Mouse (Mus musculus) lung, postnatal 25 days (tissue): ENCODE measurements at regions not wholly inside any gene's neighbourhood (a gene's known extent, or its start where the extent isn't known, plus 50 kb on each side); places are given as distances from the start of the nearest gene placed in this dataset.
A peak's percentile ranks its signal among the peaks of the same experiment; 100 is the strongest.

ENCODE experiments used
- DNase-seq: peaks from one replicate; pipeline ENCODE4 v3.0.0; 2022; ENCODE audit warnings: low spot score

DNA sequence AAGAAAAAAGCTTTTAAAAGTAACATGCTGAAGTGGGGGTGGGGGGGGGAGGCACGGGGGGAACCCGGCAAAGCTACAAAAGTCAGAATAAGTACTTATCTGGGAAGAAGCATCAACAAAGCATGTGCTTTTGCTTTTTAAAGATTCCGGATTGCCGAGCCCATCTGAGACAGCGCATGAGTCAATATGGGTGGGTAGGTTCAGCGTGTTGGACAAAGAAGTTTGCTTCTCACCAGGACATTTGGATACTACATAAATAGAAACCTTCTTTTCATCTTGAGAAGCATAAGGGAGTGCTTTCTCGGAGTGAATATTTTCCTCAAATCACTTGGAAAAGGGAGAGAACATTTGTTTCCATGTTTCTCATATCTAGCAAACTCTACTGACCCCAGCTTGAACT lies 414.1 kb downstream of the Klf5 start:
- DNase-seq = no peak

DNA sequence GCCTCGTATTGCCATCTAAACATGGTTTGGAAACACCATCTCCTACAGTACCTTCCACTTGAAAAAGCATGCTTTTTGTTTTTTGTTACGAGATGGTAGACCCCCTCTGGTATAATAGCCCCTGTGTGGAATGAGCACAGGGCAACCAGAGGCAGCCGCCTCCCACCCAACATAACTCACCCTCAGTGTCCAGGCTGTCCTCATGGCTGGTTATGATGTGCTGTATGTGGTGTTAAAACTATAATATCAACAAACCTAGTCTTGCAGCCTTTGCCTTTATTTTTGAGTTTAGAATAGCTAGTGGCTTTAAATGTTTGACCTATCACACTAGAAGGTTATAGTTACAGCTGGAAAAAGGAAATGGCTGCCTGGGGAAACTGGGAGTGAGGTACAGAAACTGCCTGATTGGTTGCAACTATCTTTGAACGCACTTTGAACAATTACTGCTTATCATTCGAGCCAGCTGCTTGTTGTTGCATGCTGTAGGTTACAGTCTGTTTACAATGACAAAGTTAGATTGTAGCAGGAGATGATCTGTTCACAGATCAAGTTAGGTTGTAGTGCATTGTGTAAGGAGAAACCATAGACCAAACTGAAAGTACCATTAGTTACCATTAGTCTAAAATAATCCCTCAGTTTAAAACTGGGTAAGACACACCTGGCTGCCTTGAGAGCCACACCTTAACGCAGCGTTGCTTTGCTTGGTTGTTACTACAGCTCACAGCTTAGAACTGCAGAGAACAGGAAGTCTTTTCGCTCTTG lies 414.8 kb downstream of the Klf5 start:
- DNase-seq = no peak

DNA sequence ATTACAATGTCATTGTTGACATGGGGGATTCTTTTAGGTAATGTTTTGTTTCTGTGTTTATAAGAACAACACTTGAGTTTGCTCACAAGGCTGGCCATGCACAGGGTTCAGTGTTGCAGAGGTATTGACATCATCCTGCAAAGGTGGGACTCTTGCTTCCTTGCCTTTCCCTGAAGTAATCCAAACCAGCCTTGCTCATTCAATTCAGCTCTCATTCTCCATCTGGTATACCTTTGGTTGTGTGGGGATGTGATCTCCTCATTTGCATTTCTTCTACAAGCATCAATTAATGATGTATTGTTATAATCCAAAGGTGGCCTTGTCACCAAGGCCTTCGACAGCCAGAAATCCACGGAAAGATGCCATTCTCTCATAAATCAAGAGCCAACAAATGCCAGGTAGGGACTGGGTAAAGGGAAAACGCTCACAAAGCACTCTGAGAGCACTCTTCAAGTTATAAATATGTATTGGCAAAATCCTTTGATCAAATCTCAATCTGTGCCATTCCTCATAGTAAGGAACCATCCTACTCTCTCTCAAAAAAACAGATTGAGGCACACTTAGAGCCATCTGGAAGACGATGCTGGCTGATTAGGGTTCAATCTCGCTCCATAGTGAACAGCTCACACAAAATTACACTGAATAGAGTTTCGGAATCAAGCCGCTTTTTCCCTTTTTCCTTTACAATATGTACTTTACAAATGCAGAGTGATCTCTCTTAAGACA lies 435.1 kb downstream of the Klf5 start:
- DNase-seq = no peak

GRCm38 (mm10) chr14:99734200-99734567 lies 435.7 kb downstream of the Klf5 start:
- no peak for DNase-seq

GRCm38 (mm10) chr14:99743625-99744297 lies 445.3 kb downstream of the Klf5 start:
- peak; percentile 14 for DNase-seq

DNA sequence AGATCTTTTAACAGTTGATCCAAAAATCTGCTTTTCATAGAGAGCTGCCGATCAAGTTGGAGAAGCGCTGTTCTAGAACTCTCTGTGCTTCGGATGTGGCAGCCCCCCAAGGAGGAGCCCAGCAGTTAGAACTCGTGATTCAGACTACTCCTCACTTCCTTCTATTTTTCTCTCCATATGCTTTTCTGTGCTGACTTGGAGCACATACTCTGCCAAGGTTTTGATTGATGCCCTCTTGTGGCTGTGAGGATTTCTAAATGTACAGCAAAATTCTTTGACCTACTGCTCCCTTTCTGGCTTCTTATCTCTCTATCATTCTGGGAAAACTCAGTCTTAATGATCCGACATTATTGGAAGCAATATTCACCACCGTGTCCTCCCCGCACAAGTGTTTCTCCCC lies 446.7 kb downstream of the Klf5 start:
- peak; percentile 23 for DNase-seq

GRCm38 (mm10) chr14:99748166-99748565 lies 449.7 kb downstream of the Klf5 start:
- no peak for DNase-seq

DNA sequence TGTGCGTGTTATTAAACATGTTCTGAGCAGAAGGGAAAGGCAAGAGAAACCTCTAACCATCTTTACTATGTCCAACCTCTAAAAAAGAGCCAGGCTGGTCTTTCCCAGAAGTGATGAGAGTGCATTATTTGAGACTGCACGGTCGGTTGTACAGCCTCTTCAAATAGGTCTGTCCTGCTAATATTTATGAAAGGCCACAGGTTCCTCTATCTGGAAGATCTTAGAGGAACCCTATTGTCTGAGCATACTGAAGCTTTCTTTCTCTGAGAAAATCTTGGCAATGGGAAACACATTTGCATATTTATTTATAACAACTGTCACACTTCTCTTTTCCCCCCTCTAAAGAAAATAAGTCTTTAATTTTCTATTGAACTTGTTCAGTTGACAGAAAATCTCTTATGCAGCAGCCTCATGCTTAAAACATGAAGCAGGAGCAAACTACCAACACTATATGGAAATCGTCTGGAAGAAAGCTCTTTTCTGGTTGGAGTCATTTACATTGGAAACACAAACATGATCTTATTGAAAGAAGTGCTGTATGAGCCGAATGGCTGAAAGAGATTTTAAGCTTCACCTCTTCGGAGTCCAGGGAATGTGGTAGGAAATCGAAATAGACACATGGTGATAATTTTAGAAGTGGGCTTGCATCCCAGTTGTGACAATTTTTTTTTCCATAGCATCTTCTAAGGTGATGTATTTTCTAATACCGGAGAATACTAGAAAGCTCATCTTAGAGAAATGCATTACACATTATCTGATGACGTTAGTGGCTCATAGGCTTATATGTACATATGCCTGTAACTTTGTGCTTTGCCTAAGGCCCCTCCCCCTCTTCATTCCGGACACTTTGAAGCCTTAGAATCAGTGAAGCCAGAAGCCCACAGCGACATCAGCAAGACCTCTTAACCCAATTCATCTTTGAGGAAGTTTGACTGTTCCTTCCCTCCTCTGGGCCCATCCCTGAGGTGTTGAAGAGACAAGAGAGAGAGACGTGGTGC lies 451.1 kb downstream of the Klf5 start:
- DNase-seq = no peak

- no peak for DNase-seq
Measured at GRCm38 (mm10) chr14:99758045-99758444, 459.6 kb downstream of the Klf5 start.

DNA sequence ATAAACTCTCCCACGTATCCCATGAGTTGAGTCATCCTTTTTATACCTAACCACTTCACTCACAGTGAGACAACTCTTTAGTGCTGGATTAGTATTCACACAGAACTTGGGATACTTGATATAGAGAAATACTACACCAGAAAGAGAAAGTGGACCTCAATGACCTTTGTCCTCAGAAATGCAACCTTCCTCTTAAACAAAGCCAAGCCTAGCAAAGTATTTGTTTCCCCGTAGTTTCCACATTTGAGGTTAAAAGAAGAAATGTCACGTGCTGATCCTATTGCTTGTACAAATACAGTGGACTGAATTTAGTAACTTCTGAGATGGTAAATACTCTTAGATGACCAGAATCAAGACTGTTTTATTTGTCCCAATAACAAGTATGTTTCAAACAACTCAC lies 464.8 kb downstream of the Klf5 start:
- DNase-seq = peak; percentile 29

- no peak for DNase-seq
Measured at GRCm38 (mm10) chr14:99771009-99771408, 472.5 kb downstream of the Klf5 start.

GRCm38 (mm10) chr14:99772774-99773423 lies 474.4 kb downstream of the Klf5 start:
- no peak for DNase-seq

DNA sequence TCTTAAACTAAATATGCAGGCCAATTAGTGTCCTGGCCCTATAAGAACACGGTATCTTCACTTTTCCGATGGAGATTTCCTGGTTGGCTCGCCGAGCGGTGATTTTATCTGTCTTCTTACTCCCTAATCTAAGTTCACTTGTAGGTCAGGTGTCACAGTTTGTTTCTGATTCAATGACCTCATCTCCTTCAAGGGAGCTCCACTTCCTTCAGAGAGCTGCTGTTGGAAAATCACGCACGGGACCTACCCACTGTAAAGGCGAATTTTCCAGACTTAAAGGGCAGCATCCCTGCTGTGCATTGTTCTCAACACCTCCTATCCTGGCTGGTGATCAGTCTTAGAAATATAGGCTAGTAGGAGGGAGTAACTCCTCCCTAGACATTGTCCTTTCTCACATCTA lies 480.0 kb downstream of the Klf5 start:
- DNase-seq = peak; percentile 40

DNA sequence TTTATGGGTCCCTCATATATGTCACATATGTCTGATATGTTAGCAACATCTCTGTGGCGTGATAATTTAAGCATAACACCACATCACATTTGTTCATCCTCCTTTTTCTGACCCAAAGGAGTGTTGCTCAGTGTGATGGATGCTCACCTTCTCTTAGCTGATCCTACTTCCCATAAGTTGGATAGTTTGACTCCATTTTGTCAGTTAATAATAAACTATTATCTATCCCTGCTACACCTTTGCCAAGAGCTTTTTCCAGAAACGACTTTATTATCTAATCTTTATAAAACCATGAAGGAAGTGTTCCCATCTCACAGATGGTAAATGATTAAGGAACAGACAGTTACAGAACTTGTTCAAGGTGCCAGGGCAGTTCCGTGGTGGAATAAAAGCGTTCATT lies 480.5 kb downstream of the Klf5 start:
- DNase-seq = no peak

DNA sequence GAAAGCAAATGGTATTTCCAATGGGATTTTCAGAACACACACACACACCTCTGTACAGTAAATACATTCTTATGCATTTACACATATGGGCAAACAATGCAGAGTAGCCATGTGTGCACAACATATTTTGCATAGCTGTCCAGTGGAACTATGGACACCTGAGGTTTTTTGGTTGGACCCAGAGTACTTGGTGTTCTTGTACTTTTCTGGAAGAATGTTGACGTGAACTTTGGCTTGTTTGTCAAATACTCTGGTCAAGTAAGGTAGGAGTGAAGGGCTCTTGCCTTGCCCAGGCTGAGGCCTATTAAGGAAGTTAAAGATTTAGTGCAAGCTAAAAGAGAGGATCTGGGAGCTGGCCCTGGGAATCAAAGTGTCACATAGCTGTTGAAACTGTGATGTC lies 485.2 kb downstream of the Klf5 start:
- peak; percentile 79 for DNase-seq

DNA sequence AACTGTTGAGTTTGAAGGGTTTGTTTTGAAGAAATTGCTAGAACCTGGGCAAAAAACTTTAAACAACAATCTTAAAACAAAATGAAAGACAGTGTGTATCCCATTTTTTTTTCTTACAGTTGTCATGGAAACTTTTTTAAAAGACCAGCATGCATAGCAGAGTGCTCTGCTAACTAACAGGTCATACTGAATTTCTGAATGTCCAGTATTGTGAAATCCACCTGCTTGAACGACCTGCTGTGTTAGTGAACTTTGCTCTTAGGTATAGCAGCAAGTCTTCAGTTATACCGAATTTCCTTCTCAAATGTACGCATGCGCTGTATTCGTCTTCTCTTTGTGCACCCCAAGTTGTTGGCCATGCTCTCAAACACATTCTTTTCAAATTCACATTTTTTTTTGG lies 486.6 kb downstream of the Klf5 start:
- peak; percentile 38 for DNase-seq

DNA sequence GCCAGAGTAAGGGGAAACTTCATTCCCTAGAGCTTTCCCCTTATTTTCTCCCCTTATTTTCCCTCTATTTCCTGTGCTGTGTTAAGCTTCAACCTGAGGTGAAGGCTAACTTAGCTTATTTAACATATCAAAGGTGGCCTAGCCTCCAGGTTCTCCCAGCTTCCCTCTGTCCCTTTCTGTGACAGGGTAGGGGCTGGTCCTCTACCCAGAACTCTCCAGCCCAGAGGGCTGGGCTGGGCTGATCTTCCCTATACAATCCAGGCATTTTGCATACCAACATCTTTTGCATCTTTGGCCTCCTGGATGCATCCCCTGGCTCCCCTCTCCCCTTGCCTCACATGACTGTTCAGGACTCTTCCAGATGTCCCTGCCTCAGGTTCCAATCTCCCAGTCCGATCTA lies 487.9 kb downstream of the Klf5 start:
- no peak for DNase-seq

DNA sequence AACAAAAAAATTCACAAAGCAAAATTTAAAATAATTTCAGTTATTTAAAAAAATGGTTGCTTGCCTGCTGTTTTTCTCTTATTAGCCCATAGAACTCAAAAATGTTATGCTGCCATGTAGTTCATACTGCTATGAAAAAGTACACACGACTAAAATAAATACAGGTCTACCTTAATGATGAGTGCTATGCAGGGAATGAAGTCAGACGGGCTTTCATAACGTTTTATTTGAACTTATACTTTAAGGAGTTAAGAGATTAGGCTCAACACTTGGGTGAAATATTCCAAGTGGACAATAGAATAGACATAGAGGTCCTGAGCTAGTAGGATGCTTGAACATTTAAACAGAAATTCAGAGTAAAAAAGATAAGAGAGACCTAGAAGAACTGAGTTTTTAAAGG lies 489.7 kb downstream of the Klf5 start:
- DNase-seq = peak; percentile 58

GRCm38 (mm10) chr14:99796293-99796692 lies 488.2 kb downstream of the Klf12 start:
- DNase-seq = peak; percentile 26

- peak; percentile 9 for DNase-seq
Measured at GRCm38 (mm10) chr14:99806052-99806451, 478.4 kb downstream of the Klf12 start.

DNA sequence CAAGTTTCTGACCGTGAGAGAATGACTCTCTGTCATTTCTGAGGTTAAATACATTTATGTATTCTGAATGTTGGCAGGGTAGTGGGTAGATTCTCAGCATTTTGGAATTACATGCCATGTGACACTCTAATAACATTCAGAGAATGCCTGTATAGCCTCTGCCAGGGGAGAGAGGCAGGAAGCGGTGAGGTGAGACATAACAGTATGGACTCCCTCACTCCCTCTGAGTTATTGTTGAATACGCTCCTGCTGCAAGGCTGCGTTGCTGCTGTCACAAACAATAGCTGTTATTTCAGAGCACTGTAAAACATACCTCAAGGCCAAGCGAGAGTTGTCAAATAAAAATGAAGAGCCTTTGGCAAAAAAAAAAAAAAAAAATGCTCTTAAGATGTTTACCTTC lies 477.9 kb downstream of the Klf12 start:
- DNase-seq = no peak
